Mouse (Mus musculus) heart, adult 2 months (tissue): Measurements from ENCODE around the gene Ntpcr.

Experiments used
- CTCF ChIP-seq: fragments of 200-600 bp; IDR thresholded peaks from 2 replicates; pipeline ENCODE4 v1.8.1; 2022; ENCODE audit warnings: antibody characterized with exemption, mild to moderate bottlenecking, moderate library complexity
- EP300 ChIP-seq: fragments of 200-500 bp; IDR thresholded peaks from 2 replicates; pipeline ENCODE4 v1.6.1; 2011; ENCODE audit warnings: low read depth, low read length, control low read depth; ENCODE audit not compliant: insufficient read depth

DNA sequence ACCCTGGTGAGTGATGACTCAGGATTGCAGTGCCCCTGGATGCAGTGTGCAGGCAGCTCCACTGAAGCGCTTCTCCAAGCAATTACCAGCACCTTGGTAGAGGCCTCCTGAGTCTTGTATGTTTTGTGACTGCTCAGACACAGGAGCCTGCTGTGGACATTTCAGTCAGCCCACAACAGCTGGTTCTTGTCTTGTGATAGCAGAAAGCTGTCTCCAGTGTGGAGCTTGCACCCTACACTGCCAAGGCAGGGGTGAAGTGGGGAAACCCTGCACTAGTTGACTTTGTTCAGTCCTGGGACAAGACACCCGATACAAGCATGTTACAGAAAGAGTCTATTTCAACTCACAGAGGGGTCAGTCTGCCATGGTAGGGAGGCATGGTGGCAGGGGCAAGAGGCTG, 65.6 kb downstream of the Ntpcr start:
- TF ChIP-seq CTCF (no peak), EP300 (no peak)
